Mouse (Mus musculus) small intestine, adult 2 months (tissue): ENCODE measurements around the gene Ufd1. TPM values are rescaled to one million over a fixed set of nuclear protein-coding genes. Genes with fewer than 3 reads are reported as not detected.

Experiments used
- H3K27ac ChIP-seq: fragments of 200-500 bp; 2 replicates; pipeline ENCODE4 v1.5.1; 2012; ENCODE audit warnings: low read depth, low read length, control low read depth, inconsistent platforms; ENCODE audit not compliant: insufficient read depth
- H3K27me3 ChIP-seq: fragments of 200-500 bp; 2 replicates; pipeline ENCODE4 v1.6.1; 2012; ENCODE audit warnings: mild to moderate bottlenecking, moderate library complexity, low read length, inconsistent platforms; ENCODE audit not compliant: control insufficient read depth, insufficient read depth
- H3K36me3 ChIP-seq: fragments of 200-500 bp; 2 replicates; pipeline ENCODE4 v1.6.1; 2012; ENCODE audit warnings: mild to moderate bottlenecking, low read length, control low read depth, inconsistent platforms; ENCODE audit not compliant: control insufficient read depth, insufficient read depth
- H3K4me1 ChIP-seq: fragments of 200-500 bp; 2 replicates; pipeline ENCODE4 v1.6.1; 2012; ENCODE audit warnings: low read length, inconsistent platforms, mixed read lengths; ENCODE audit not compliant: control insufficient read depth, insufficient read depth, insufficient read length
- H3K4me3 ChIP-seq: fragments of 200-500 bp; 2 replicates; pipeline ENCODE4 v1.5.1; 2012; ENCODE audit warnings: low read depth, mild to moderate bottlenecking, control low read depth, inconsistent platforms, low read length, moderate library complexity
- CTCF ChIP-seq: fragments of 200-500 bp; IDR thresholded peaks from 2 replicates; pipeline ENCODE4 v1.5.1; 2012; ENCODE audit warnings: low read depth, mild to moderate bottlenecking, control low read depth, inconsistent platforms, low read length, moderate library complexity, mixed read lengths; ENCODE audit not compliant: insufficient replicate concordance, insufficient read length; ENCODE audit errors: extremely low read depth
- POLR2A ChIP-seq: fragments of 200-500 bp; IDR thresholded peaks from 2 replicates; pipeline ENCODE4 v1.6.1; 2012; ENCODE audit warnings: low read depth, mild to moderate bottlenecking, control low read depth, inconsistent platforms, low read length, moderate library complexity
- WGBS: fragments of 180-500 bp; shearing (Covaris S2); methylation state at CpG from one replicate; pipeline ENCODE4 v1.1.7; 2018; 5-methylcytosine and 5-hydroxymethylcytosine counted together
- polyA plus RNA-seq: library from polyadenylated mRNA; depleted of rRNA; stranded (reverse); fragments of >200 nt; gene quantifications from 2 replicates; pipeline ENCODE4 v1.2.3, GENCODE M21; 2012

The Ufd1 gene
- polyA plus RNA-seq, 1 experiment: 11.4 TPM

DNA sequence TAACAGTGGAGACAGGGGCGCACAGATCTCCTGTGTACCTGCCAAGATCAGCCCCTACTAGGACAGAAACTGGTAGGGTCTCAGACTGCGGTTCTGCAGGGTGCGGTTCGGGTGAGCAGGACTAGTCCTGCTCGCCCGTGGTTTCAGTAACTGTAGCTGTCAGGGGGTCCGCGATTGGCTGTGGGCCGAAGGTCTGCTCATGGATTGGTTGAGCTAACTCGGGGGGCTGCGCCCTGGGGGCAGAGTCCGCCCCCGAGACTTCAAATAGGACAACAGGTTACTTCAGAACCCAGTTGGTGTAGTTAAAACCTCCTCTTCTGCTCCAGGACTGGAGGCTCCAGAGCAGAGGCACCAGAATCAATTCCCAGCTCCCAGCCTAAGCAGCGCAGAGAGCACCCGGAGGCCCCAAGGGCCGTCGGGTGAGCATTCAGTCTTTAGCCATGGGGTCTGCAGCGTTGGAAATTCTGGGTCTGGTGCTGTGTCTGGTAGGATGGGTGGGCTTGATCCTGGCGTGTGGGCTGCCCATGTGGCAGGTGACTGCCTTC is 35.0 kb upstream of the Ufd1 start, which contains the start of gene Cldn5:
Gene Cldn5 (plus strand): TSS at position 292 of the 545 bp plus-strand sequence.
- peaks cover 9% of the 10 kb centered on the region for H3K4me1 ChIP-seq
- H3K27ac ChIP-seq: no peak within 1 kb of the TSS
- TF ChIP-seq POLR2A (no peak), CTCF (no peak)
- 23% methylated on average over 19 of the region's 19 CpGs for WGBS
- H3K36me3 ChIP-seq: no peaks in the 10 kb centered on the region
- H3K27me3 ChIP-seq: peaks cover 26% of the 10 kb centered on the region
- peak within 1 kb of the TSS; percentile 54 for H3K4me3 ChIP-seq

- H3K27ac ChIP-seq: no peak overlapping the region
- peaks cover 9% of the 10 kb centered on the region for H3K4me1 ChIP-seq
- peak overlapping the region; percentile 54 for H3K4me3 ChIP-seq
- no peaks in the 10 kb centered on the region for H3K36me3 ChIP-seq
- peaks cover 26% of the 10 kb centered on the region for H3K27me3 ChIP-seq
- no peak for TF ChIP-seq POLR2A
- no peak for TF ChIP-seq CTCF
- 4% methylated on average over 80 of the region's 80 CpGs for WGBS
These were observed 34.2 kb upstream of the Ufd1 start for GRCm38 (mm10) chr16:18777101-18778080.

GRCm38 (mm10) chr16:18778461-18778860 is 33.1 kb upstream of the Ufd1 start:
- Histone ChIP-seq H3K27me3 (peaks cover 26% of the 10 kb centered on the region), H3K36me3 (no peaks in the 10 kb centered on the region), H3K4me3 (no peak overlapping the region), H3K4me1 (peaks cover 9% of the 10 kb centered on the region), H3K27ac (no peak overlapping the region)
- 68% methylated on average over 2 of the region's 2 CpGs for WGBS
- TF ChIP-seq CTCF (no peak), POLR2A (no peak)

DNA sequence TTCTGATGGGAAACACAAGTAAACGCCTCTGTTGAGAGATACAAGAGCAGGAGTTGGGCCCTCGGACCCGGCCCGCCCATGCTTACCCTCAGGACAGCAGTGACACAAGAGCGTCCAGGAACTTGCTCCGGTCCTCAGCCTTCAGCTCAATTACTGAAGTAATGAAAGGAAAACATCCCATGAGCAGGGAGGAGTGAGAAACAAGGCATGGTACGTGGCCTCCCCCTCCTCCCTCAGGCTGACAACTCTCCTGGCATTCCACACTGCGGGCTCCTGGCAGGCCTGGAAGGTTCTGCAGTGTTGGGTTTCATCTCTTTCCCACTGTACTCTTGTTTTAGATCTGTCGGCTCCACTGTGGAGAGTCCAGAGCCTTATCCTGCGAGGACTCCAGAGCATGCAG is 29.8 kb upstream of the Ufd1 start:
- Histone ChIP-seq H3K4me1 (peaks cover 9% of the 10 kb centered on the region), H3K27me3 (peaks cover 18% of the 10 kb centered on the region), H3K36me3 (peaks cover 2% of the 10 kb centered on the region; the same call in 1 of the 2 replicates), H3K27ac (no peak overlapping the region), H3K4me3 (no peak overlapping the region)
- TF ChIP-seq CTCF (no peak), POLR2A (no peak)
- WGBS: 90% methylated on average over 10 of the region's 10 CpGs

GRCm38 (mm10) chr16:18785025-18785424 is 26.6 kb upstream of the Ufd1 start:
- H3K27me3 ChIP-seq: no peaks in the 10 kb centered on the region
- no peak overlapping the region for H3K4me3 ChIP-seq
- WGBS: 97% methylated on average over 7 of the region's 7 CpGs
- no peak for TF ChIP-seq CTCF
- TF ChIP-seq POLR2A: no peak
- H3K36me3 ChIP-seq: peaks cover 4% of the 10 kb centered on the region
- H3K4me1 ChIP-seq: no peaks in the 10 kb centered on the region
- no peak overlapping the region for H3K27ac ChIP-seq

DNA sequence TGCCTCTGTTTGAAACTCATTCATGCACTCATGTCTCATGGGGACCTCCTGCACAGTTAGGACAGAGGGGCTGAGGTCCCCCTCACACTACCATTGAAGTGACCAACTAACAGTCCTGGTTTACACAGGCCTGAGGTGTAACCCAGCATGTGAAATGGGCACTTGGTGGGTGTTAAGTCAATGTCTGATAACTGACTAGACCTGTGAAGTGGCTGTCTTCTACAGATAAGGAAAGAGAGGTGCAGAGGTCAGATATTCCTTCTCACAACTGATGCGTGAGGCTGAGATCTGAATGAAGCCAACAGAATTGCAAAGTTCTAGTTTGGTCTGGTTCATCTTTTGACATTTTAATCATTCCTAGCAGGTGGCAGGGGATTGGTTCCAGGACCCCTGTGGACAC is 26.1 kb upstream of the Ufd1 start:
- WGBS: 88% methylated on average over 1 of the region's 1 CpGs
- Histone ChIP-seq H3K27me3 (no peaks in the 10 kb centered on the region), H3K4me3 (no peak overlapping the region), H3K4me1 (no peaks in the 10 kb centered on the region), H3K27ac (no peak overlapping the region), H3K36me3 (peaks cover 5% of the 10 kb centered on the region)
- TF ChIP-seq POLR2A (no peak), CTCF (no peak)

GRCm38 (mm10) chr16:18786652-18787051 is 24.9 kb upstream of the Ufd1 start:
- WGBS: 92% methylated on average over 10 of the region's 10 CpGs
- no peak overlapping the region for H3K27ac ChIP-seq
- H3K27me3 ChIP-seq: no peaks in the 10 kb centered on the region
- no peaks in the 10 kb centered on the region for H3K4me1 ChIP-seq
- no peak overlapping the region for H3K4me3 ChIP-seq
- no peak for TF ChIP-seq POLR2A
- no peak for TF ChIP-seq CTCF
- H3K36me3 ChIP-seq: peaks cover 5% of the 10 kb centered on the region
